Mouse (Mus musculus): ENCODE measurements around the gene Col24a1. TPM values are rescaled to one million over a fixed set of nuclear protein-coding genes. Genes with fewer than 3 reads are reported as not detected.
"Not testable (repeated sequence)": the region's sequence is repeated elsewhere in the genome, so short reads cannot be mapped to it uniquely, and the experiment has no call there.

Col24a1 gene
- polyA plus RNA-seq, 1 experiment from 2014 or later, result 0.54 TPM

DNA sequence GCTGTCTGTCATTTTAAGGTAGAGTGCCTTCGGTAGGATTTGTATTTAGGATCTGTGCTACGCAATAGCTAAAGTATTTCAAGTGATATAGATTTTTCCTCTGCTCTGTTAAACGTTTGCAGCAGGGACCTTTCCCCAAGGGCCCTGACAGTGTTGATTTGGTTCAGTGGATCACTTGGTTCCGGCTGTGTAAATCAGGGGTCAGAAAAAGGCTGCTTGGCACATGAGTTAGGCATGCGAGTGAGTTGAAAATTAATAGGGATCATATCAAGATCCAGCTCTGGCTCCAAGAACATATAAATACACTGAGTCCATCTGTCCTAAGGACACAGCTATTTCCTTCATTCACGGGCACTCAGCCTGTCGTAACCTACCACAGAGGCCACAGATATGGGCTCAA is 146.1 kb downstream of the Col24a1 start:
- Histone ChIP-seq H3K4me2 (replicated peaks; ENCODE audit: low read depth, low read length) (no peak overlapping the region), H3K27ac (ENCODE audit: low read length) (no peak overlapping the region), H3K27me3 (replicated peaks; ENCODE audit: insufficient read depth, low read length) (no peaks in the 10 kb centered on the region), H3K36me3 (ENCODE audit: insufficient read depth, low read length) (no peaks in the 10 kb centered on the region), H3K9me3 (ENCODE audit: low read length) (no peaks in the 10 kb centered on the region), H3K4me1 (ENCODE audit: insufficient read depth, low read depth, low read length) (no peaks in the 10 kb centered on the region), H3K4me3 (ENCODE audit: low read depth, low read length) (no peak overlapping the region), H3K9ac (replicated peaks; ENCODE audit: low read depth) (no peak overlapping the region)
- 80% methylated on average over 7 of the region's 7 CpGs for WGBS
- ATAC-seq (no peak), DNase-seq (ENCODE audit: low spot score) (no peak)
- TF ChIP-seq EP300 (IDR thresholded peaks at IDR 0.05) (no peak), CTCF (IDR thresholded peaks at IDR 0.05) (no peak)

DNA sequence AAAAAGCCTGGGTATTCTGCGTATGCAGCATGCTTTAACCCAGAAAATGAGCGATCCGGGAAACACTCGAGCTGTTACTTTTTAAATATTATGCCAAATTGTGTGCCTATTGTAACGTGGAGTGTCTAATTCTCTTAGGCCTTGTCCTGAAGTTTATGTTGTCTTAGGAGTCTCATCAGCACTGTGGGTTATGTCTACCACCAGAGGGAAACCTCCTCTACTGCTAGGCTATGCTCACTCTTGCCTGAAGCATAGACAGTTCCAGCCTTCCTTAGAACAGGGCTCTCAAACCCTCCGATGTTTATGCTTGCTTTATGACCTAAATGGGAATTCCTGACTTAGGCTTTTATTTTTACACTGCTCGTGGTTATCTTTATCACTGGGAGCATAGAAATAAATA is 146.8 kb downstream of the Col24a1 start:
- Histone ChIP-seq H3K9ac (replicated peaks; ENCODE audit: low read depth) (no peak overlapping the region), H3K4me1 (ENCODE audit: insufficient read depth, low read depth, low read length) (no peaks in the 10 kb centered on the region), H3K4me3 (ENCODE audit: low read depth, low read length) (no peak overlapping the region), H3K27ac (ENCODE audit: low read length) (no peak overlapping the region), H3K27me3 (replicated peaks; ENCODE audit: insufficient read depth, low read length) (no peaks in the 10 kb centered on the region), H3K36me3 (ENCODE audit: insufficient read depth, low read length) (no peaks in the 10 kb centered on the region), H3K9me3 (ENCODE audit: low read length) (no peaks in the 10 kb centered on the region), H3K4me2 (replicated peaks; ENCODE audit: low read depth, low read length) (no peak overlapping the region)
- WGBS, result 82% methylated on average over 7 of the region's 7 CpGs
- no peak for ATAC-seq
- DNase-seq (ENCODE audit: low spot score), result no peak
- no peak for TF ChIP-seq EP300 (IDR thresholded peaks at IDR 0.05)
- peak; percentile 42 for TF ChIP-seq CTCF (IDR thresholded peaks at IDR 0.05)

DNA sequence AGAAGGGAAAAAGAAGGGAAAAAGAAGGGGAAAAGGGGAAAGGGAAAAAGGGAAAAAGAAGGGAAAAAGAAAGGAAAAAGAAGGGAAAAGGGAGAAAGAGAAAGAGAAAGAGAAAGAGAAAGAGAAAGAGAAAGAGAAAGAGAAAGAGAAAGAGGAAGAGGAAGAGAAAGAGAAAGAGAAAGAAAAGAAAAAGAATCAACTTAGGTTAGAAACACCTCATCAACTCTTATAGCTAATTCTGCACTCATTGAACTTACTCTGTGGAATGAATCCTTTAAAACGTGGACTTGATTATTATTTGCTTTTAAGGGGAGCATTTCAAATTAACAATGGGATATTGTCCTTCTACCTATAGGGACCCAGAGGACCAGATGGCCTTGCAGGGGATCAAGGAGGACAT is 148.7 kb downstream of the Col24a1 start:
- Histone ChIP-seq H3K4me2 (replicated peaks; ENCODE audit: low read depth, low read length) (no peak overlapping the region), H3K36me3 (ENCODE audit: insufficient read depth, low read length) (no peaks in the 10 kb centered on the region), H3K4me1 (ENCODE audit: insufficient read depth, low read depth, low read length) (no peaks in the 10 kb centered on the region), H3K4me3 (ENCODE audit: low read depth, low read length) (no peak overlapping the region), H3K9me3 (ENCODE audit: low read length) (no peaks in the 10 kb centered on the region), H3K9ac (replicated peaks; ENCODE audit: low read depth) (no peak overlapping the region), H3K27me3 (replicated peaks; ENCODE audit: insufficient read depth, low read length) (no peaks in the 10 kb centered on the region), H3K27ac (ENCODE audit: low read length) (no peak overlapping the region)
- no peak for DNase-seq (ENCODE audit: low spot score)
- TF ChIP-seq CTCF (IDR thresholded peaks at IDR 0.05) (no peak), EP300 (IDR thresholded peaks at IDR 0.05) (no peak)
- no peak for ATAC-seq
- 48% methylated on average over 1 of the region's 1 CpGs for WGBS

DNA sequence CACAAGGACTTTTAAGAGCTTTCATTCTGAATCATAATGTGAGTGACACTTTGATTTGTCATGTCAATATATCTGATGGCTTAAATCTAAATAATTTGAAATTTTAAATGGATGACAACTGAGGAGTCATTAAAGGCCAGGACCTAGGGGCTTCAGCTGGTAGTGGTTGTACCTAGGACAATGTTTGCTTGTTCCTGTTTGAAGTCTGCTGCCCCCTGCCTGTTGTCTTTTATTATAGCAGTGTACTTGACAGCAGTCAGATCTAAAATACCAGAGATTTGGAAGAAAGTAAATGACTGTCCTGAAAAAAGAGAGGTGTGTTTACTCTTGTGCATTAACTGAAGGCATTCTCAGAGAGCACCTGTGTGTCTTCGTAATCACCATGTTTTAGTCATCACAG is 150.0 kb downstream of the Col24a1 start:
- ATAC-seq (no peak), DNase-seq (ENCODE audit: low spot score) (peak; percentile 28)
- Histone ChIP-seq H3K4me1 (ENCODE audit: insufficient read depth, low read depth, low read length) (no peaks in the 10 kb centered on the region), H3K27ac (ENCODE audit: low read length) (no peak overlapping the region), H3K27me3 (replicated peaks; ENCODE audit: insufficient read depth, low read length) (no peaks in the 10 kb centered on the region), H3K9ac (replicated peaks; ENCODE audit: low read depth) (no peak overlapping the region), H3K4me2 (replicated peaks; ENCODE audit: low read depth, low read length) (no peak overlapping the region), H3K9me3 (ENCODE audit: low read length) (no peaks in the 10 kb centered on the region), H3K4me3 (ENCODE audit: low read depth, low read length) (no peak overlapping the region), H3K36me3 (ENCODE audit: insufficient read depth, low read length) (no peaks in the 10 kb centered on the region)
- WGBS, result 89% methylated on average over 1 of the region's 1 CpGs
- no peak for TF ChIP-seq EP300 (IDR thresholded peaks at IDR 0.05)
- TF ChIP-seq CTCF (IDR thresholded peaks at IDR 0.05), result peak; percentile 59

GRCm38 (mm10) chr3:145443167-145443566 is 150.9 kb downstream of the Col24a1 start:
- not testable (repeated sequence) for H3K27me3 ChIP-seq (replicated peaks; ENCODE audit: insufficient read depth, low read length); ATAC-seq; H3K4me2 ChIP-seq (replicated peaks; ENCODE audit: low read depth, low read length); H3K9me3 ChIP-seq (ENCODE audit: low read length); DNase-seq (ENCODE audit: low spot score); H3K27ac ChIP-seq (ENCODE audit: low read length); H3K36me3 ChIP-seq (ENCODE audit: insufficient read depth, low read length); H3K4me3 ChIP-seq (ENCODE audit: low read depth, low read length); H3K9ac ChIP-seq (replicated peaks; ENCODE audit: low read depth); H3K4me1 ChIP-seq (ENCODE audit: insufficient read depth, low read depth, low read length)
- 73% methylated on average over 6 of the region's 6 CpGs for WGBS

- 70% methylated on average over 5 of the region's 5 CpGs for WGBS
- Histone ChIP-seq H3K4me2 (replicated peaks; ENCODE audit: low read depth, low read length) (no peak overlapping the region), H3K9ac (replicated peaks; ENCODE audit: low read depth) (no peak overlapping the region), H3K4me1 (ENCODE audit: insufficient read depth, low read depth, low read length) (no peaks in the 10 kb centered on the region), H3K27me3 (replicated peaks; ENCODE audit: insufficient read depth, low read length) (no peaks in the 10 kb centered on the region), H3K4me3 (ENCODE audit: low read depth, low read length) (no peak overlapping the region), H3K36me3 (ENCODE audit: insufficient read depth, low read length) (no peaks in the 10 kb centered on the region), H3K9me3 (ENCODE audit: low read length) (no peaks in the 10 kb centered on the region), H3K27ac (ENCODE audit: low read length) (no peak overlapping the region)
- ATAC-seq (no peak), DNase-seq (ENCODE audit: low spot score) (no peak)
- TF ChIP-seq EP300 (IDR thresholded peaks at IDR 0.05) (no peak), CTCF (IDR thresholded peaks at IDR 0.05) (no peak)
Observed at GRCm38 (mm10) chr3:145457039-145457438, 164.8 kb downstream of the Col24a1 start.

GRCm38 (mm10) chr3:145462351-145462750 is 170.1 kb downstream of the Col24a1 start:
- TF ChIP-seq CTCF (IDR thresholded peaks at IDR 0.05) (no peak), EP300 (IDR thresholded peaks at IDR 0.05) (no peak)
- no peak for DNase-seq (ENCODE audit: low spot score)

More at GRCm38 (mm10) chr3:145462351-145462750, 170.1 kb downstream of the Col24a1 start:
- Histone ChIP-seq H3K27ac (ENCODE audit: low read length) (no peak overlapping the region), H3K4me2 (replicated peaks; ENCODE audit: low read depth, low read length) (no peak overlapping the region), H3K9me3 (ENCODE audit: low read length) (no peaks in the 10 kb centered on the region), H3K4me3 (ENCODE audit: low read depth, low read length) (no peak overlapping the region), H3K36me3 (ENCODE audit: insufficient read depth, low read length) (no peaks in the 10 kb centered on the region), H3K4me1 (ENCODE audit: insufficient read depth, low read depth, low read length) (no peaks in the 10 kb centered on the region), H3K9ac (replicated peaks; ENCODE audit: low read depth) (no peak overlapping the region), H3K27me3 (replicated peaks; ENCODE audit: insufficient read depth, low read length) (no peaks in the 10 kb centered on the region)
- ATAC-seq, result no peak
- 48% methylated on average over 7 of the region's 7 CpGs for WGBS

Data from lung, postnatal 0 days (tissue).